Comparison of ENCODE assay signal across 17 mouse cellular contexts in genomic region chr9:118161536-118161935, GRCm38 (mm10). TPM values are rescaled to one million over a fixed set of nuclear protein-coding genes. Genes with fewer than 3 reads are reported as not detected.
A peak's percentile ranks its signal among the peaks of the same experiment; 100 is the strongest.
DNase-seq lines count a peak whose midpoint lies in the region.
"Had no signal": no experiment of that assay in that cellular context is flagged by ENCODE, and none has a peak within 500 bp of the region (broad histone marks: within the 10 kb centered on the region; RNA-seq: fewer than 3 reads in every experiment).

No protein-coding gene starts in this region.

- no peaks in the 10 kb centered on the region for H3K27me3 ChIP-seq in heart, embryonic 10.5 days (ENCODE audit: insufficient read depth, poor library complexity, severe bottlenecking)
- H3K27me3 ChIP-seq: embryonic facial prominence, embryonic 12.5 days; heart, embryonic 12.5 days; hindbrain, embryonic 12.5 days had no signal

- peak; percentile 33 for DNase-seq in heart, embryonic 10.5 days (ENCODE audit: low spot score)
- no peak for DNase-seq in heart, postnatal 36 days
- peak; percentile 11 to 50 for DNase-seq in kidney, adult 8-10 months
- DNase-seq in kidney, postnatal 4 days = no peak
- DNase-seq in kidney, adult 9 months = peak; percentile 30
- peak; percentile 12 to 41 for DNase-seq in kidney, postnatal 36 days
- no peak for DNase-seq in adrenal gland, adult (ENCODE audit: inconsistent age in 2 of 2, low spot score in 1 of 2)
- DNase-seq: adrenal gland, postnatal 14 days; cerebellum, adult 11-12 months; cerebellum, adult 9-10 months; cerebellum, postnatal 25 days; gastrocnemius, postnatal 10 days; heart, adult 2 months; heart, postnatal 4 days had no signal

- intact Hi-C loops in heart, postnatal 36 days (cut with DNase I) = no loop called here

- no peaks in the 10 kb centered on the region for H3K9me3 ChIP-seq in heart, embryonic 10.5 days
- H3K9me3 ChIP-seq: embryonic facial prominence, embryonic 12.5 days; heart, embryonic 12.5 days; hindbrain, embryonic 12.5 days had no signal

- H3K27ac ChIP-seq in heart, embryonic 10.5 days = no peak overlapping the region
- H3K27ac ChIP-seq: embryonic facial prominence, embryonic 12.5 days; heart, adult 2 months; hindbrain, embryonic 12.5 days had no signal

- WGBS in heart, embryonic 10.5 days = 85% methylated on average over 6 of the region's 6 CpGs

- H3K4me1 ChIP-seq in heart, embryonic 10.5 days = no peaks in the 10 kb centered on the region
- H3K4me1 ChIP-seq: embryonic facial prominence, embryonic 12.5 days; heart, embryonic 12.5 days; hindbrain, embryonic 12.5 days had no signal

- H3K36me3 ChIP-seq in heart, embryonic 10.5 days = no peaks in the 10 kb centered on the region
- H3K36me3 ChIP-seq: embryonic facial prominence, embryonic 12.5 days; heart, embryonic 12.5 days; hindbrain, embryonic 12.5 days had no signal

- H3K4me3 ChIP-seq in heart, embryonic 10.5 days = no peak overlapping the region
- H3K4me3 ChIP-seq: embryonic facial prominence, embryonic 12.5 days; heart, adult 2 months; heart, embryonic 12.5 days; hindbrain, embryonic 12.5 days had no signal

RNA-seq across cellular contexts. Expression of gene Cmc1, which starts 11.6 kb away (rescaled TPM):
- polyA plus RNA-seq in heart, embryonic 10.5 days (2016; fragmentation: Nextera tagmentation; extraction: Ambion mirVana) = 30.2 and 36.5 TPM in 2 replicates
- 10 to 100 TPM; 27.3 to 27.9 TPM for total RNA-seq in heart, postnatal 36 days (2021)

Comparison
In these comparisons a context has a peak if more than half of its experiments do, and no peak if none do; other contexts are left out.
1. DNase-seq: peak in heart, embryonic 10.5 days (single experiment), kidney, adult 8-10 months (2 of 2), kidney, adult 9 months (single experiment) and kidney, postnatal 36 days (2 of 2); none in heart, postnatal 36 days (0 of 2), kidney, postnatal 4 days (0 of 2) and adrenal gland, adult (0 of 2).